Mouse (Mus musculus): ENCODE measurements at regions not wholly inside any gene's neighbourhood (a gene's known extent, or its start where the extent isn't known, plus 50 kb on each side); places are given as distances from the start of the nearest gene placed in this dataset.

GRCm38 (mm10) chr9:97273891-97274290 lies 95.9 kb downstream of the Trim42 start:
- no peak for TF ChIP-seq CTCF (IDR thresholded peaks at IDR 0.05; ENCODE audit: control insufficient read depth, insufficient read depth, low read length)
- TF ChIP-seq POLR2A (IDR thresholded peaks at IDR 0.05; ENCODE audit: borderline replicate concordance, control insufficient read depth, low read depth, low read length) = no peak

Data from bone marrow, adult 2 months (tissue).